Mouse (Mus musculus) small intestine, adult 2 months (tissue): Measurements from ENCODE around the gene Il25.

Experiments
- CTCF ChIP-seq: fragments of 200-500 bp; IDR thresholded peaks from 2 replicates; pipeline ENCODE4 v1.5.1; 2012; ENCODE audit warnings: low read depth, mild to moderate bottlenecking, control low read depth, inconsistent platforms, low read length, moderate library complexity, mixed read lengths; ENCODE audit not compliant: insufficient replicate concordance, insufficient read length; ENCODE audit errors: extremely low read depth
- POLR2A ChIP-seq: fragments of 200-500 bp; IDR thresholded peaks from 2 replicates; pipeline ENCODE4 v1.6.1; 2012; ENCODE audit warnings: low read depth, mild to moderate bottlenecking, control low read depth, inconsistent platforms, low read length, moderate library complexity

DNA sequence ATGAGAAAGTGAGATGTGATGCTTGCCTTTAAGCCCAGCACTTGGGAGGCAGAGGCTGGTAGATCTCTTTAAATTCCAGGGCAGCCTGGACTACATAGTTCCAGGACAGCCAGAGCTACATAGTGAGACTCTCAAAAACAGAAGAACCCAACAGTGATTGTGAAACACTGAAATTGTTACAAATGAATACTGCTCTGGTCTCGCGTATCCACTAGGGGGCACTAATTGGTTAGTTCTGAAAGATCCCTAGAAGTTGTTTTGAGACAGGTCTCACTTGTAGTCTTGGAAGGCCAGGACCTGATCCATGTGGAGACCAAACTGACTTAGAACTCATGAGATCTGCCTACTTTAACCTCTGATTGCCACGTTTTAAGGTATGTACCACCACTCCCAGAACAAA is 32.1 kb upstream of the Il25 start:
- TF ChIP-seq POLR2A = no peak
- 0 out of 2 replicates have a peak, but pooled peaks have one; percentile 21 for TF ChIP-seq CTCF
